Comparison of ENCODE assay signal across 8 mouse cellular contexts in the genomic region with DNA sequence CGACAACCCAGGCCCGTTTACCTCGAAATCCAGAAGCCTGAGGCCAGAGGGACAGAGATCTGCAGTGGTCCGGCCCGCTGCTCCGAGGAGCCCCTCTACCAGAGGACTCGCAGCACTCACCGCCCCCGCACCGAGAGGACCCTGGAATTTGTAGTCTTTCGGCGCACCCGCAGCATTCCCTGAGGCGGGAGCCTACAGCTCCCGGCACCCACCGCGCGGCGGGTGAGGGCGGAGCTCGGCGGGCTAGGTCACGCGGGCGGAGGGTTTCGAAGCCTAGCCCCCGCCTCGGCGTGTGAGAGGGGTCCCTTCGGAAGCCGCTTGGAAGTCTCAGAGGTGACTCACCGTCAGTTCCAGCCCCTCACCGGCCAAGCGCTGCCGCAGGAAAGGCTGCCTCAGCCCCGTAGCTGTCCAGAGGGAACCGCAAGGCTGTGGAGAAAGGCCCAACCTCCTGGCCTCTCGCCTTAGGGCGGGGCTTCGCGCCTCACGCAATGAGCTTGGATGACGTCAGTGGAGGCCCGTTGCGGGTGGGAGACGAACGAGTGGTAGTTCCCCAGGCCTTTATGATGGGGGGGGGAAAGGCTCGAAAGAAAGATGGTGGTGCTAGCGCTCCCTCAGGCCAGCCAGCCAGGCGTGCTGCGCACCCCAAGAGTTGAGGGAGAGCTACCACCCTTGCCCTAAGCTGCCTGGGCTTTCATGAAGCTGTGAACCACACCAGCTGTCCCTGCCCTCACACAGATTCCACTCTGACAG. TPM values are rescaled to one million over a fixed set of nuclear protein-coding genes. Genes with fewer than 3 reads are reported as not detected.
DNase-seq lines count a peak whose midpoint lies in the region; ATAC-seq and TF ChIP-seq lines count a peak whose summit lies in the region.

Gene Cdip1, minus strand, starts transcription at position 483 of the 750 bp plus-strand sequence.

- H3K9ac ChIP-seq in kidney, embryonic 15.5 days = peak within 1 kb of the TSS; percentile 91

- peaks cover 18% of the 10 kb centered on the region for H3K4me1 ChIP-seq in bone marrow macrophage, adult 2 months (ENCODE audit: control insufficient read depth, insufficient read depth, low read length)
- peaks cover 12% of the 10 kb centered on the region for H3K4me1 ChIP-seq in embryonic fibroblast, embryonic 13.5 days (ENCODE audit: control insufficient read depth, insufficient read depth, low read length)
- peaks cover 36% of the 10 kb centered on the region for H3K4me1 ChIP-seq in heart, embryonic 10.5 days
- H3K4me1 ChIP-seq in kidney, embryonic 15.5 days = peaks cover 36% of the 10 kb centered on the region

- TF ChIP-seq CTCF in bone marrow macrophage, adult 2 months (IDR thresholded peaks at IDR 0.05; ENCODE audit: low read depth, low read length) = no peak
- TF ChIP-seq CTCF in embryonic fibroblast, embryonic 13.5 days (IDR thresholded peaks at IDR 0.05; ENCODE audit: borderline replicate concordance, insufficient read depth, low read length) = no peak

- H3K9me3 ChIP-seq in heart, embryonic 10.5 days = no peaks in the 10 kb centered on the region
- no peaks in the 10 kb centered on the region for H3K9me3 ChIP-seq in kidney, embryonic 15.5 days (replicated peaks)

- WGBS in heart, embryonic 10.5 days = under 1% methylated on average over 51 of the region's 51 CpGs
- WGBS in kidney, embryonic 15.5 days = 1% methylated on average over 51 of the region's 51 CpGs

- peak within 1 kb of the TSS; percentile 95 for H3K4me3 ChIP-seq in bone marrow macrophage, adult 2 months (ENCODE audit: insufficient read depth, low read length)
- H3K4me3 ChIP-seq in embryonic fibroblast, embryonic 13.5 days (ENCODE audit: insufficient read depth, low read length) = peak within 1 kb of the TSS; percentile 74
- peak within 1 kb of the TSS; percentile 85 for H3K4me3 ChIP-seq in heart, embryonic 10.5 days
- H3K4me3 ChIP-seq in kidney, embryonic 15.5 days (replicated peaks) = peak within 1 kb of the TSS; percentile 86

- DNase-seq in A20 (ENCODE audit: low read depth, low spot score) (peak; percentile 97), liver (peak; percentile 91)
- peak; percentile 97 for DNase-seq in heart, embryonic 10.5 days (ENCODE audit: low spot score)
- peak; percentile 88 to 93 for DNase-seq in spleen, postnatal 4 days (ENCODE audit: low spot score in 2 of 2)

- no peak for TF ChIP-seq POLR2A in bone marrow macrophage, adult 2 months (IDR thresholded peaks at IDR 0.05; ENCODE audit: borderline replicate concordance, low read depth, low read length)
- peak; percentile 77 for TF ChIP-seq POLR2A in embryonic fibroblast, embryonic 13.5 days (IDR thresholded peaks at IDR 0.05; ENCODE audit: low read depth, low read length)

- peak within 1 kb of the TSS; percentile 92 for H3K27ac ChIP-seq in bone marrow macrophage, adult 2 months (ENCODE audit: insufficient read depth, low read depth, low read length)
- H3K27ac ChIP-seq in embryonic fibroblast, embryonic 13.5 days (ENCODE audit: insufficient read depth, low read length) = peak within 1 kb of the TSS; percentile 81
- H3K27ac ChIP-seq in heart, embryonic 10.5 days = peak within 1 kb of the TSS; percentile 99
- peak within 1 kb of the TSS; percentile 98 for H3K27ac ChIP-seq in kidney, embryonic 15.5 days

- peak; percentile 99 for ATAC-seq in kidney, embryonic 15.5 days (replicated peaks; ENCODE audit: low FRiP score)
- peak; percentile 94 for ATAC-seq in monocyte, adult 5-6 weeks (replicated peaks; ENCODE audit: insufficient number of reproducible peaks, low FRiP score, low TSS enrichment, poor library complexity, severe bottlenecking)

- H3K36me3 ChIP-seq in heart, embryonic 10.5 days = peaks cover 4% of the 10 kb centered on the region; the same call in 1 of the 2 replicates
- no peaks in the 10 kb centered on the region; the same call in 1 of the 2 replicates for H3K36me3 ChIP-seq in kidney, embryonic 15.5 days

- H3K27me3 ChIP-seq in heart, embryonic 10.5 days (ENCODE audit: insufficient read depth, poor library complexity, severe bottlenecking) = no peaks in the 10 kb centered on the region
- no peaks in the 10 kb centered on the region for H3K27me3 ChIP-seq in kidney, embryonic 15.5 days

- H3K4me2 ChIP-seq in kidney, embryonic 15.5 days = peak within 1 kb of the TSS; percentile 66

RNA-seq across cellular contexts. Expression of gene Cdip1, which starts in this region (rescaled TPM):
- polyA plus RNA-seq in bone marrow macrophage, adult 2 months (2012; ENCODE audit: insufficient read depth, insufficient read length, missing spikeins) = 32.4 and 32.9 TPM in 2 replicates
- polyA plus RNA-seq in embryonic fibroblast, embryonic 13.5 days (2011; ENCODE audit: insufficient read length, low read depth, missing spikeins) = 30.3 and 34.1 TPM in 2 replicates
- polyA plus RNA-seq in heart, embryonic 10.5 days (2016; fragmentation: Nextera tagmentation; extraction: Ambion mirVana) = 121 and 152 TPM in 2 replicates
- polyA plus RNA-seq in kidney, embryonic 15.5 days (2015; fragmentation: Nextera tagmentation; extraction: Ambion mirVana) = 101 and 108 TPM in 2 replicates
- total RNA-seq in monocyte, adult 5-6 weeks (2017) = 14.5 to 29.4 TPM (median 16.6 TPM) in 3 replicates

Comparison
In these comparisons a context has a peak if more than half of its experiments do, and no peak if none do; other contexts are left out.
1. Peak in every context shown above with its lines: DNase-seq, ATAC-seq, H3K4me3 ChIP-seq and H3K27ac ChIP-seq.